Mouse (Mus musculus): Measurements from ENCODE around the gene Sobp. TPM values are rescaled to one million over a fixed set of nuclear protein-coding genes. Genes with fewer than 3 reads are reported as not detected.
A peak's percentile ranks its signal among the peaks of the same experiment; 100 is the strongest.

Gene Sobp
- polyA plus RNA-seq, 1 experiment from 2014 or later, result 12.4 TPM

DNA sequence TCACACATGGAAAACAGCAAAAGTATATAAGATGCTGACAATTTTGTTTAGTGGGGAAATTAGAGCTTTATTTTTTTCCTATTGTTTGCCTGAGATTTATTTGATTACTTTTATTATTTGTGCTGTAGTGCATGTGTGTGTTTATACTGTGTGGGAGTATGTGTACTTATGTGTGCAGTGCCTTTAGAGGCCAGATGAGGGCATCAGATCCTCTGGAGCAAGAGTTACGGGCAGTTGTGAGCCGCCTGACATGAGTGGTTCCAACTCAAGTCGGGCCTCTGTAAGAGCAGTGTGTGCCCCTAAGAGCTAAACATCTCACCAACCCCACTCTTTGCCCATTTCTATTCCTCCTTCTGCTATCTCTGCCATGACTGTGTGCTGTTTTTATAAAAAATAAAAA, 7.5 kb downstream of the Sobp start:
- no peak overlapping the region for H3K4me3 ChIP-seq (ENCODE audit: low read depth, low read length)
- H3K9ac ChIP-seq (ENCODE audit: low read depth, low read length), result no peak overlapping the region
- H3K27me3 ChIP-seq (ENCODE audit: control insufficient read depth, insufficient read depth, low read depth, low read length), result no peaks in the 10 kb centered on the region
- H3K4me1 ChIP-seq (ENCODE audit: control insufficient read depth, insufficient read depth, low read length), result peaks cover 26% of the 10 kb centered on the region
- no peaks in the 10 kb centered on the region for H3K9me3 ChIP-seq (replicated peaks; ENCODE audit: control insufficient read depth, low read length, poor library complexity, severe bottlenecking)
- H3K27ac ChIP-seq (ENCODE audit: low read length), result no peak overlapping the region
- H3K4me2 ChIP-seq (ENCODE audit: low read length), result no peak overlapping the region
- H3K36me3 ChIP-seq (ENCODE audit: control insufficient read depth, insufficient read depth, low read length), result no peaks in the 10 kb centered on the region
- 99% methylated on average over 3 of the region's 3 CpGs for WGBS
- ATAC-seq, result no peak

GRCm38 (mm10) chr10:43166146-43166545, 8.2 kb downstream of the Sobp start:
- H3K4me3 ChIP-seq (ENCODE audit: low read depth, low read length), result no peak overlapping the region
- no peaks in the 10 kb centered on the region for H3K36me3 ChIP-seq (ENCODE audit: control insufficient read depth, insufficient read depth, low read length)
- peaks cover 23% of the 10 kb centered on the region for H3K4me1 ChIP-seq (ENCODE audit: control insufficient read depth, insufficient read depth, low read length)
- 81% methylated on average over 1 of the region's 1 CpGs for WGBS
- no peak overlapping the region for H3K4me2 ChIP-seq (ENCODE audit: low read length)
- no peak for ATAC-seq
- H3K9me3 ChIP-seq (replicated peaks; ENCODE audit: control insufficient read depth, low read length, poor library complexity, severe bottlenecking), result no peaks in the 10 kb centered on the region
- H3K27me3 ChIP-seq (ENCODE audit: control insufficient read depth, insufficient read depth, low read depth, low read length), result no peaks in the 10 kb centered on the region
- no peak overlapping the region for H3K9ac ChIP-seq (ENCODE audit: low read depth, low read length)
- no peak overlapping the region for H3K27ac ChIP-seq (ENCODE audit: low read length)

DNA sequence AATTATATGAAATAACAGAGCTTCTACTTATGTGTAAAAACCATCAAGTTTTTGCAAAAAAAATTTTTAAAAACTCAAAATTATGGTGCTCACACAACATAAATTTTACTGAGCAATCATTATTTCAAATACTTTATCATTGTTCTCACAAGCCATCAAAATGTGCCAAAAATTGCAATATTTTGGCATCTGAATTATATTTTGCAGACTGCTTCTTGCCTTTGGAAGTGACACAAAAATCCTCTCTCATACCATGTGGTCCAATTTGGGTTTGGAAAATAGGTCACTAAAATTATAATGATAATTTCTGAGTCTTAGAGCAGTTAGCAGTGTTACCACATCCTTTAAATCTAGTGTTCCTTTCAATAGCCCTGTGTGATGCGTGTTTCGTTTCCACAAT, 9.9 kb downstream of the Sobp start:
- no peak overlapping the region for H3K27ac ChIP-seq (ENCODE audit: low read length)
- peaks cover 11% of the 10 kb centered on the region; the same call in 1 of the 2 replicates for H3K4me1 ChIP-seq (ENCODE audit: control insufficient read depth, insufficient read depth, low read length)
- H3K4me2 ChIP-seq (ENCODE audit: low read length), result no peak overlapping the region
- WGBS, result 91% methylated on average over 2 of the region's 2 CpGs
- H3K27me3 ChIP-seq (ENCODE audit: control insufficient read depth, insufficient read depth, low read depth, low read length), result no peaks in the 10 kb centered on the region
- no peak for ATAC-seq
- H3K9ac ChIP-seq (ENCODE audit: low read depth, low read length), result no peak overlapping the region
- H3K9me3 ChIP-seq (replicated peaks; ENCODE audit: control insufficient read depth, low read length, poor library complexity, severe bottlenecking), result no peaks in the 10 kb centered on the region
- no peak overlapping the region for H3K4me3 ChIP-seq (ENCODE audit: low read depth, low read length)
- no peaks in the 10 kb centered on the region for H3K36me3 ChIP-seq (ENCODE audit: control insufficient read depth, insufficient read depth, low read length)

GRCm38 (mm10) chr10:43162318-43162717, 12.0 kb downstream of the Sobp start:
- 38% methylated on average over 12 of the region's 12 CpGs for WGBS
- no peak overlapping the region for H3K4me3 ChIP-seq (ENCODE audit: low read depth, low read length)
- H3K4me2 ChIP-seq (ENCODE audit: low read length), result peak overlapping the region; percentile 26; the same call in 1 of the 2 replicates
- H3K9ac ChIP-seq (ENCODE audit: low read depth, low read length), result no peak overlapping the region; the same call in 1 of the 2 replicates
- H3K4me1 ChIP-seq (ENCODE audit: control insufficient read depth, insufficient read depth, low read length), result peaks cover 7% of the 10 kb centered on the region; the same call in 1 of the 2 replicates
- no peaks in the 10 kb centered on the region for H3K9me3 ChIP-seq (replicated peaks; ENCODE audit: control insufficient read depth, low read length, poor library complexity, severe bottlenecking)
- H3K27me3 ChIP-seq (ENCODE audit: control insufficient read depth, insufficient read depth, low read depth, low read length), result no peaks in the 10 kb centered on the region
- H3K36me3 ChIP-seq (ENCODE audit: control insufficient read depth, insufficient read depth, low read length), result no peaks in the 10 kb centered on the region
- H3K27ac ChIP-seq (ENCODE audit: low read length), result peak overlapping the region; percentile 57
- peak; percentile 28; the same call in 1 of the 2 replicates for ATAC-seq

DNA sequence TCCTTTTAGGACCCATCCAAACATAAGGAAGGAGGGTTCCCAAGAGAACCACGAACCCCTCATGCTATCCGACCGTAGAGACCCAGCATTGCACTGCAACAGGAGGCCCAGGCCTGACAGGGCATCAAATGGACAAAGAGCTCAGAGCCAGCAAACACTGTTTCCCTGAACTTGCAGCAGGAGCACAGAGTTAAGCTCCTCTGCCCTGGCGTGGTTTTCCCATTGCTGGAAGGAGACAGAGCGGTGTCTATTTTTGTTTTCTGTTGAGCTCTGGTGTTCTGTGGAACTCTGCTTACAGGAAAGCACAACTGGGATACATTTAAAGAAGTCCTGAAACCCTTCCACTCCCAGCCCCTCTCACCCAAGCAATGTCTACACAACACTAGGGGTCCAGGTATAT, 15.0 kb downstream of the Sobp start:
- no peaks in the 10 kb centered on the region for H3K9me3 ChIP-seq (replicated peaks; ENCODE audit: control insufficient read depth, low read length, poor library complexity, severe bottlenecking)
- H3K4me2 ChIP-seq (ENCODE audit: low read length), result no peak overlapping the region
- no peak overlapping the region for H3K9ac ChIP-seq (ENCODE audit: low read depth, low read length)
- peaks cover 17% of the 10 kb centered on the region for H3K4me1 ChIP-seq (ENCODE audit: control insufficient read depth, insufficient read depth, low read length)
- H3K27me3 ChIP-seq (ENCODE audit: control insufficient read depth, insufficient read depth, low read depth, low read length), result no peaks in the 10 kb centered on the region
- H3K36me3 ChIP-seq (ENCODE audit: control insufficient read depth, insufficient read depth, low read length), result no peaks in the 10 kb centered on the region
- no peak for ATAC-seq
- WGBS, result 82% methylated on average over 5 of the region's 5 CpGs
- H3K4me3 ChIP-seq (ENCODE audit: low read depth, low read length), result no peak overlapping the region
- H3K27ac ChIP-seq (ENCODE audit: low read length), result no peak overlapping the region

DNA sequence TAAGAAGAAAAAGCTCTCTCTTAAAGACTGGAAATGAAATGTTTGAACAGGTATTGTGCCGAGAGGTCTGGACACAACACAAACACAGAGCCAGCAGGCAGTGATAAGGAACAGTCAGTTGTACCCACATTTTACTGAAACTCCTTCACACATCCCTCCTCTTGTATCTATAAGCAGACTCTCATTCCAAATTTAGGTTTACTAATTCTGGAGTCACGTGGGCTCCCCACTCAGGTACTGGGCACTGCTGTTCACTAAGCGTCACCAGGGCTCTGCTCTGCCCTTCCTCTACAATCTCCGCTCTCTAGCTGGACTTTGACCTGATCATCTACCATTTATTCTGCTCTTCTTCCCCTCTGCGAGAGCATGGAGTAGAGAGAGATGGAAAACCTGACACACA, 15.4 kb downstream of the Sobp start:
- Histone ChIP-seq H3K4me1 (ENCODE audit: control insufficient read depth, insufficient read depth, low read length) (peaks cover 22% of the 10 kb centered on the region), H3K27ac (ENCODE audit: low read length) (no peak overlapping the region), H3K4me2 (ENCODE audit: low read length) (no peak overlapping the region), H3K27me3 (ENCODE audit: control insufficient read depth, insufficient read depth, low read depth, low read length) (no peaks in the 10 kb centered on the region), H3K36me3 (ENCODE audit: control insufficient read depth, insufficient read depth, low read length) (no peaks in the 10 kb centered on the region), H3K9ac (ENCODE audit: low read depth, low read length) (no peak overlapping the region), H3K4me3 (ENCODE audit: low read depth, low read length) (no peak overlapping the region), H3K9me3 (replicated peaks; ENCODE audit: control insufficient read depth, low read length, poor library complexity, severe bottlenecking) (no peaks in the 10 kb centered on the region)
- ATAC-seq, result no peak
- WGBS, result 87% methylated on average over 5 of the region's 5 CpGs

- Histone ChIP-seq H3K4me1 (ENCODE audit: control insufficient read depth, insufficient read depth, low read length) (peaks cover 22% of the 10 kb centered on the region), H3K4me3 (ENCODE audit: low read depth, low read length) (no peak overlapping the region), H3K4me2 (ENCODE audit: low read length) (peak overlapping the region; percentile 35), H3K9ac (ENCODE audit: low read depth, low read length) (0 out of 2 replicates have a peak overlapping the region, but pooled peaks have one; percentile 42), H3K36me3 (ENCODE audit: control insufficient read depth, insufficient read depth, low read length) (0 out of 2 replicates have a peak, but pooled peaks cover 2% of the 10 kb centered on the region), H3K27me3 (ENCODE audit: control insufficient read depth, insufficient read depth, low read depth, low read length) (no peaks in the 10 kb centered on the region), H3K27ac (ENCODE audit: low read length) (peak overlapping the region; percentile 43), H3K9me3 (replicated peaks; ENCODE audit: control insufficient read depth, low read length, poor library complexity, severe bottlenecking) (no peaks in the 10 kb centered on the region)
- WGBS, result 6% methylated on average over 12 of the region's 12 CpGs
- peak; percentile 73 for ATAC-seq
Measured at GRCm38 (mm10) chr10:43155046-43155560, 19.2 kb downstream of the Sobp start.

DNA sequence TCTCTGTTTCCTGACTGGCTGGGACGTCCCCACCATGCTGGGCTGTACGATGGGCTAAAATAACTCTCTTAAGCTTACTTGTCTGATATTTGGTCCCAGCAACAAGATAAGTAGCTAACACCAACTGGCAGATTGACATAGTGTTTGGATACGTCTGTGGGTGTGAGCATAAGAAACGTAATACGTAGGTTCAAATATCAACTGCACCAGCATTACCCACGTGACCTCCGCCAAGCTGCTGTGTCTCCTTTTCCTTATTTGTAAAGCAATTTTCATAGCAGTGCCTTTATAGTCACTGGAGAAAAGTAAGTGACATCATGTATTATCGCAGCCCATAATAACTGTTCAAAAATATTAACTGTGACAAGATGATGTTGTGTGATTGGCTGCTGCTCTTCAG, 21.7 kb downstream of the Sobp start:
- Histone ChIP-seq H3K4me2 (ENCODE audit: low read length) (no peak overlapping the region), H3K4me3 (ENCODE audit: low read depth, low read length) (no peak overlapping the region), H3K9me3 (replicated peaks; ENCODE audit: control insufficient read depth, low read length, poor library complexity, severe bottlenecking) (no peaks in the 10 kb centered on the region), H3K36me3 (ENCODE audit: control insufficient read depth, insufficient read depth, low read length) (0 out of 2 replicates have a peak, but pooled peaks cover 2% of the 10 kb centered on the region), H3K9ac (ENCODE audit: low read depth, low read length) (no peak overlapping the region), H3K4me1 (ENCODE audit: control insufficient read depth, insufficient read depth, low read length) (peaks cover 22% of the 10 kb centered on the region), H3K27ac (ENCODE audit: low read length) (no peak overlapping the region), H3K27me3 (ENCODE audit: control insufficient read depth, insufficient read depth, low read depth, low read length) (no peaks in the 10 kb centered on the region)
- ATAC-seq, result no peak
- whole genome bisulfite sequencing, result 88% methylated on average over 8 of the region's 8 CpGs

- Histone ChIP-seq H3K27me3 (ENCODE audit: control insufficient read depth, insufficient read depth, low read depth, low read length) (no peaks in the 10 kb centered on the region), H3K4me3 (ENCODE audit: low read depth, low read length) (no peak overlapping the region), H3K27ac (ENCODE audit: low read length) (no peak overlapping the region), H3K9me3 (replicated peaks; ENCODE audit: control insufficient read depth, low read length, poor library complexity, severe bottlenecking) (no peaks in the 10 kb centered on the region), H3K4me1 (ENCODE audit: control insufficient read depth, insufficient read depth, low read length) (peaks cover under 1% of the 10 kb centered on the region), H3K36me3 (ENCODE audit: control insufficient read depth, insufficient read depth, low read length) (0 out of 2 replicates have a peak, but pooled peaks cover 2% of the 10 kb centered on the region), H3K4me2 (ENCODE audit: low read length) (no peak overlapping the region), H3K9ac (ENCODE audit: low read depth, low read length) (no peak overlapping the region)
- WGBS, result 85% methylated on average over 11 of the region's 11 CpGs
- no peak for ATAC-seq
Measured at GRCm38 (mm10) chr10:43148456-43148855, 25.9 kb downstream of the Sobp start.

Measured in midbrain, embryonic 16.5 days (tissue).